Mouse (Mus musculus) ES-E14 (cell line): Measurements from ENCODE around the gene Msrb3.

Experiments
- CHD2 ChIP-seq: IDR thresholded peaks from 2 replicates; pipeline ENCODE4 v1.6.1; 2014; ENCODE audit warnings: mild to moderate bottlenecking, low read depth, low read length, inconsistent platforms
- HCFC1 ChIP-seq: IDR thresholded peaks from 2 replicates; pipeline ENCODE4 v1.6.1; 2012; ENCODE audit warnings: low read length, inconsistent platforms, borderline replicate concordance; ENCODE audit not compliant: insufficient read depth
- MAFK ChIP-seq: IDR thresholded peaks from 2 replicates; pipeline ENCODE4 v1.6.1; 2014; ENCODE audit warnings: mild to moderate bottlenecking, low read depth, low read length, inconsistent platforms; ENCODE audit not compliant: insufficient read depth
- ZNF384 ChIP-seq: IDR thresholded peaks from 2 replicates; pipeline ENCODE4 v1.6.1; 2012; ENCODE audit warnings: low read depth, low read length, inconsistent platforms

GRCm38 (mm10) chr10:120928183-120928582 is 29.3 kb upstream of the Msrb3 start:
- no peak for TF ChIP-seq ZNF384
- no peak for TF ChIP-seq CHD2
- TF ChIP-seq HCFC1 = no peak
- TF ChIP-seq MAFK = no peak
